Mouse (Mus musculus) kidney, adult 2 months (tissue): Measurements from ENCODE around the gene Ifngr1.

ENCODE experiments used
- CTCF ChIP-seq: fragments of 200-500 bp; conservative IDR thresholded peaks from 2 replicates; pipeline ENCODE4 v1.5.1; 2011; ENCODE audit warnings: low read depth, mild to moderate bottlenecking, control low read depth, low read length, moderate library complexity, mixed read lengths; ENCODE audit not compliant: insufficient read depth, insufficient read length
- POLR2A ChIP-seq: fragments of 200-500 bp; IDR thresholded peaks from one replicate; pipeline ENCODE4 v1.6.1; 2011; ENCODE audit warnings: low read depth, low read length, control low read depth

GRCm38 (mm10) chr10:19593296-19593695 lies 1.5 kb downstream of the Ifngr1 start:
- TF ChIP-seq POLR2A (no peak), CTCF (no peak)
